Mouse (Mus musculus) gastrocnemius, postnatal 4 days (tissue): ENCODE data around the gene Cdhr3. TPM values are rescaled to one million over a fixed set of nuclear protein-coding genes. Genes with fewer than 3 reads are reported as not detected.
A peak's percentile ranks its signal among the peaks of the same experiment; 100 is the strongest.
"Not testable (repeated sequence)": the region's sequence is repeated elsewhere in the genome, so short reads cannot be mapped to it uniquely, and the experiment has no call there.

ENCODE experiments used
- DNase-seq, 2 experiments: peaks; one replicate each; pipeline ENCODE4 v3.0.0; 2021 to 2022; ENCODE audit warnings: low spot score in 2 of 2, mixed read lengths in 2 of 2
- microRNA-seq: library from miRNA; unstranded; fragments of <30 nt; microRNA quantifications from one replicate; pipeline ENCODE4 v1.2.0, GENCODE M21; 2021
- total RNA-seq, 2 experiments: library from RNA; stranded (reverse); gene quantifications; 2 replicates each; pipeline ENCODE4 v1.2.3; 2021

Gene Cdhr3
- total RNA-seq, 2 experiments from 2014 or later: 4.0 to 4.9 TPM

DNA sequence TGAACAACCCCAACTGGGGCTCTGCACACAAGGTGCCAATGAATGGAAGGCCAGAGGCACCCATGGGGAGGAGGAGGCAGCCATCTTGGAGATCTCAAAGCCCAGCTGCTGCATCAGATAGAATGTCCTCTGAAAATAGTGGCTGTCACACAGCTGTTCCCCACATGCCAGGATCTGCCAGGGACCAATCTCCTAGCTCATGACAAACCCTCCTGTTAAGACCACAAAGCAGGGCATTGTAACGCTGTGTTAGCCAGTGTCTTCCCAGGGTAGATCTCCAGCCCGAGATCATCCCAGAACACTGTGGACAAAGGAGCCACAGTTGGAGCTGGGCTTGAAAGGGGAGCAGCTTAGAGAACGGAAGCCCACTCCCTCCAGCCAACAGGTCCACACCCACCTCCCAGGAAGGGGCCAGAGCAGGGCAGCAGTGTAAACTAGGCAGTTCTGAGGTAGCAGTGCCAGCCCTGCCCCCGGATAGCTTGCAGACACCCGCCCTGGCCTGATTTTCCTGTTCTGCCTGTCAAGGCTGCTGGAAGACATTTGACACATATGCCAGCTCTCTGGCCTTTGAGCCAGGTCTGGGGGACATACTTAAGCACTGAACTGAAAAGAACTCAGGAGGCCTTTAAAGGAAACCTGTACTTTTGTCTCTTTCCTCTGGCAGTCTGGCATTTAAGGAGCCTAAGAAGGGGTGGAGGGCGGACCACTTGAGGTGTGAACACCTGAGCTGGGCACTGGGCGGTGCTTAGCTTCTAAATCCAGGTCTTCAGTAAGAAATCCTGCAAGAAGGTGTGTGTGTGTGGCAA lies 84.2 kb downstream of the Cdhr3 start:
- peak in 1 of 2 experiments; percentile 30 for DNase-seq

DNA sequence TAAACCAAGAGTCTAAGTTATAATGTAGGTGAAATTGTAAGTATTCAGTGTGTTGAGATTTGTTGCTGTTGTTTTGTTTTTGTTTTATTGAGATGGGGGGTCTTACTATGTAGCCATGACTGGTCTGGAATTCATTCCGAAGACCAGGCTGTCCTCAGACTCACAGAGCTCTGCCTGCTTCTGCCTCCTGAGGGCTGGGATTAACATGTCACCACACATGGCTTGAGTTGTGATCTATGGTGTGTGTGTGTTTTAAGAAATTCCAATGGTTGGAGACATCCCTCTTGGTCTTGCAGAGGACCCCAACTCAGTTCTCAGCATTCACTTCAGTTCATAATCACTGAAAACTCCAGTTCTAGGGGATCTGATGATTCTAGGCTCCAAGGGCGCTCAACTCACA lies 85.5 kb downstream of the Cdhr3 start:
- DNase-seq: no peak

GRCm38 (mm10) chr12:33005858-33006257 lies 86.8 kb downstream of the Cdhr3 start:
- no peak for DNase-seq

GRCm38 (mm10) chr12:33003339-33003965 lies 89.2 kb downstream of the Cdhr3 start:
- no peak for DNase-seq

- no peak for DNase-seq
These were observed 92.3 kb downstream of the Cdhr3 start for GRCm38 (mm10) chr12:33000402-33000801.

- DNase-seq: not testable (repeated sequence)
These were observed 92.9 kb downstream of the Cdhr3 start for GRCm38 (mm10) chr12:32999778-33000177.

- no peak for DNase-seq
These were observed 93.9 kb downstream of the Cdhr3 start for GRCm38 (mm10) chr12:32998766-32999165.

- DNase-seq: no peak
These were observed 97.4 kb downstream of the Cdhr3 start for GRCm38 (mm10) chr12:32995081-32995834.

DNA sequence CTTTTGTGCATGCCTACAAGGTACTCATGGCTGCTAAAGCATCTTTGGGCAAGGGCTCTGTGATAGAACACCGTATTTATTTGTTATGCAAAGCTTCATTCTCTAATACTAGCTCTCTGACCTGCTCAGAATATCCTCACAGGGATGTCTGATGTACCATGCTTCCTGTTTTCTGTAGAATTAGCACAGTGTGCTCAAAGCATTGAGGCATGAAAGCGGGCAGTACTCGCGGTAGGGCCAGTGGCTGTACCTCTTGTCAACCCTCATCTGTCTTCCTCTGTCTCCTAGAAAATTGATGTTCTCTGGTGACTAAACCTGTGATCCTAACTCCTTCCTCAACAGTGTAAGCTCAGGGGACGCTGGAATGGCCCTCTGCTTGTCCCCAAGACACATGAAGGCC lies 98.6 kb downstream of the Cdhr3 start:
- DNase-seq: no peak

DNA sequence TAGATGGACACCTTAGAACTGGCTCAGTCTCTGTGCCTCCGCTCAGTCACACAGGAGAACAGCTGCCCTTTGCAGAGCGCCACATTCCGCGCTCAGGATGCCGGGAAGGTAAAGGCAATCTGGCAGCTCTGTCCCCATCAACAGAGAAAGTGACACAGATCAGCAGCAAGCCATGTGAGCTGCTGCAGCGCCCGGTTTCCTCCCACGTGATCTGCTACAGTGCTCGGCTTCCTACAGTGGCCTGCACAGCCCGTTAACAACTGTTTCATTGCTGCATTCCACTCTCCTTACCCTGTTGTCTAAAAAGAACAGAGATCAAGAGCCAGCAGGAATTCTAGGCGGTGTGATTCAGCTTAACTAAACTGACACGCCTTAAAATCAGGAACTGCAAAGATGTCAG lies 102.9 kb downstream of the Cdhr3 start:
- DNase-seq: no peak

DNA sequence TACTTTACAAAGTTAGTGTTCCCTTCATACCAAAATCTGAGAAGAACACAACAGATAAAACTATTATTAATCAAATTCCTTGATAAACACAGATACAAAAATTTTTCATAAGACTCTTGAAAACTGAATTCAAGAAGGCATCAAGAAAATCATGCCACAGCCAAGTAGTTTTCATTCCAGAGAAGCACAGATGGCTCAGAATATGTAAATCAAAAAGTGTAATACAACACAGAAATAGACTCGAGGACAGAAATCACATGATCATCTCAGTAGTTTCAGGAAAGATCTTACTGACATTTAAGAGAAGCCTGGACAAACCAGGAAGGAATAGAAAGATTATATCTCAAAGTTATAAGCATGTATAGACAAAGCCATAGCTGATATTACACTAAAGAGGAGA lies 106.4 kb downstream of the Cdhr3 start:
- no peak for DNase-seq

Small RNAs within 50 kb of the gene (microRNA-seq; reads per million reads assigned to microRNA genes)
- gene Gm22904: not detected

Other genes starting within 250 kb of the Cdhr3 start
- 100 to 1,000 TPM; 109 to 112 TPM for gene Sypl, start 139.0 kb downstream of the Cdhr3 start, total RNA-seq
- gene Atxn7l1, start 54.8 kb upstream of the Cdhr3 start, total RNA-seq: 10 to 100 TPM; 28.0 to 29.2 TPM